Mouse (Mus musculus) stomach, embryonic 16.5 days (tissue): Measurements from ENCODE around the gene Mgat4d. TPM values are rescaled to one million over a fixed set of nuclear protein-coding genes. Genes with fewer than 3 reads are reported as not detected.
"Not testable (repeated sequence)": the region's sequence is repeated elsewhere in the genome, so short reads cannot be mapped to it uniquely, and the experiment has no call there.

ENCODE experiments used
- ATAC-seq: fragments of 200-750 bp; cut with Nextera tagmentation; 2 replicates; pipeline ENCODE4 v1.8.0; 2017; ENCODE audit warnings: moderate number of reproducible peaks, moderate TSS enrichment; ENCODE audit not compliant: insufficient read depth, low FRiP score
- H3K27ac ChIP-seq: fragments of 300-500 bp; sonication (generic); 2 replicates; pipeline ENCODE4 v1.5.1; 2014; ENCODE audit warnings: low read length
- H3K27me3 ChIP-seq: fragments of 300-500 bp; sonication (generic); 2 replicates; pipeline ENCODE4 v1.6.1; 2014; ENCODE audit warnings: low read length, control low read depth, mixed read lengths; ENCODE audit not compliant: control insufficient read depth, insufficient read depth
- H3K36me3 ChIP-seq: fragments of 300-500 bp; sonication (generic); 2 replicates; pipeline ENCODE4 v1.6.1; 2014; ENCODE audit warnings: low read length; ENCODE audit not compliant: control insufficient read depth, insufficient read depth
- H3K4me1 ChIP-seq: fragments of 300-500 bp; sonication (generic); 2 replicates; pipeline ENCODE4 v1.6.1; 2014; ENCODE audit warnings: low read length, control low read depth, mixed read lengths; ENCODE audit not compliant: control insufficient read depth, insufficient read depth
- H3K4me2 ChIP-seq: fragments of 300-500 bp; sonication (generic); 2 replicates; pipeline ENCODE4 v1.6.1; 2014; ENCODE audit warnings: low read depth, low read length, mixed read lengths
- H3K4me3 ChIP-seq: fragments of 300-500 bp; sonication (generic); replicated peaks from 2 replicates; pipeline ENCODE4 v1.5.1; 2014; ENCODE audit warnings: mild to moderate bottlenecking, low read length
- H3K9ac ChIP-seq: fragments of 300-500 bp; sonication (generic); 2 replicates; pipeline ENCODE4 v1.6.1; 2014; ENCODE audit warnings: low read length
- H3K9me3 ChIP-seq: fragments of 300-500 bp; sonication (generic); replicated peaks from 2 replicates; pipeline ENCODE4 v1.6.1; 2016; ENCODE audit warnings: low read length, control low read depth; ENCODE audit not compliant: control insufficient read depth
- WGBS: fragments of 180-500 bp; shearing (Covaris S2); extraction: QIAGEN DNeasy Blood & Tissue Kit; methylation state at CpG from one replicate; pipeline ENCODE4 v1.1.7; 2014; 5-methylcytosine and 5-hydroxymethylcytosine counted together
- polyA plus RNA-seq: library from polyadenylated mRNA; unstranded; fragments of >200 nt; fragmentation: Nextera tagmentation; extraction: Ambion mirVana; gene quantifications from 2 replicates; pipeline ENCODE4 v1.2.1, GENCODE M21; 2015

The Mgat4d gene
- polyA plus RNA-seq, 1 experiment from 2014 or later = not detected

DNA sequence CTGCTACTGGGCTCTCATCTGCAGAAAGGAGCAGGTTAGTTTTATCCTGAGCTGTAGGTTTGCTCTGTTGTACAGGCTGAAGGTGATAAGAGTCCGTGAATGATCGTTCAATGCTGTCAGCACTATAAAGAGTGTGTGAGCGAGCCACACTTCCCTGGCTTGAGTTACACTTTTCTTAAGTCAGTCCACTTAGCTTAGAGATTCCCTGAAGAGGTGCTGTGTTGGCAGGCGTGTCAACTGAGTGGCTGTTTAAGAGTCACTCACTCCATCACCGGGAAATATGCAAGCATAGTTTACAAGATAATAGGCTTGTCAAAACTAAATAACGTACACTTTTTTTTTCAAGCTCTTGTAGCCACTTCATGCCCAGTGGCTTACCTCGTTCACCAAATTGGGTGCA lies 78.7 kb downstream of the Mgat4d start:
- no peak overlapping the region for H3K4me2 ChIP-seq
- no peaks in the 10 kb centered on the region for H3K27me3 ChIP-seq
- no peaks in the 10 kb centered on the region for H3K4me1 ChIP-seq
- WGBS = 50% methylated on average over 7 of the region's 7 CpGs
- no peak overlapping the region for H3K4me3 ChIP-seq
- ATAC-seq = no peak
- no peak overlapping the region for H3K9ac ChIP-seq
- no peak overlapping the region for H3K27ac ChIP-seq
- H3K9me3 ChIP-seq = no peaks in the 10 kb centered on the region
- H3K36me3 ChIP-seq = no peaks in the 10 kb centered on the region

DNA sequence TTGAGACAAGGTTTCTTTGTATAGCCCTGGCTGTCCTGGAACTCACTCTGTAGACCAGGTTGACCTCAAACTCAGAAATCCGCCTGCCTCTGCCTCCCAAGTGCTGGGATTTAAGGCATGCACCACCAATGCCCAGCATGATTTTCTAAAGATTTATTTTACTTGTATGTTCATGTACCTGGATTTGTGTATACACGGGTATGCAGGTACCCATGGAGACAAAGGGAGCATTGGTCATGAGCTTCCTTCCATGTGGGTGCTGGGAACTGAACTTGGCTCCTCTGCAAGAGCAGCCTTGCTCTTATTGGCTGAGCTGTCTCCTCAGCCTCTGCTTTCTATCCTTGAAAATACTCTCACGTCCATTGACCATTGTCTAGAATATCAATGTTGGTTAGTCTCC lies 80.3 kb downstream of the Mgat4d start:
- not testable (repeated sequence) for H3K36me3 ChIP-seq, H3K4me2 ChIP-seq, ATAC-seq, H3K9me3 ChIP-seq, H3K9ac ChIP-seq, H3K4me1 ChIP-seq, H3K4me3 ChIP-seq, H3K27ac ChIP-seq, H3K27me3 ChIP-seq
- WGBS = 85% methylated on average over 3 of the region's 3 CpGs

GRCm38 (mm10) chr8:83429071-83429524 lies 80.8 kb downstream of the Mgat4d start:
- H3K4me2 ChIP-seq = no peak overlapping the region
- H3K4me3 ChIP-seq = no peak overlapping the region
- no peaks in the 10 kb centered on the region for H3K36me3 ChIP-seq
- ATAC-seq = no peak
- H3K9me3 ChIP-seq = no peaks in the 10 kb centered on the region
- no peak overlapping the region for H3K9ac ChIP-seq
- no peaks in the 10 kb centered on the region for H3K4me1 ChIP-seq
- H3K27me3 ChIP-seq = no peaks in the 10 kb centered on the region
- no peak overlapping the region for H3K27ac ChIP-seq
- 60% methylated on average over 4 of the region's 4 CpGs for WGBS

Other genes starting within 250 kb of the Mgat4d start
- 3.2 and 3.6 TPM in 2 replicates for gene Tbc1d9, start 183.1 kb upstream of the Mgat4d start, polyA plus RNA-seq
- 1.5 and 2.2 TPM in 2 replicates for gene Gm10645, start 182.3 kb upstream of the Mgat4d start, polyA plus RNA-seq
- not detected in 2 replicates for gene Ucp1, start 58.1 kb upstream of the Mgat4d start, polyA plus RNA-seq
- 14.6 and 16.6 TPM in 2 replicates for gene Elmod2, start 16.0 kb upstream of the Mgat4d start, polyA plus RNA-seq
- gene Clgn, start 41.4 kb downstream of the Mgat4d start, polyA plus RNA-seq = 0.47 and 0.61 TPM in 2 replicates
- gene Scoc, start 109.9 kb downstream of the Mgat4d start, polyA plus RNA-seq = 88.7 and 98.3 TPM in 2 replicates
- gene Olfr370, start 187.3 kb downstream of the Mgat4d start, polyA plus RNA-seq = not detected in 2 replicates
- 285 and 326 TPM in 2 replicates for gene Ndufb7, start 218.2 kb downstream of the Mgat4d start, polyA plus RNA-seq